Mouse (Mus musculus) neural tube, embryonic 12.5 days (tissue): ENCODE measurements around the gene Ppp1ca. TPM values are rescaled to one million over a fixed set of nuclear protein-coding genes. Genes with fewer than 3 reads are reported as not detected.

Source experiments
- ATAC-seq: fragments of 200-750 bp; cut with Nextera tagmentation; 2 replicates; pipeline ENCODE4 v1.8.0; 2017; ENCODE audit warnings: low read depth, mild to moderate bottlenecking, moderate TSS enrichment, moderate library complexity; ENCODE audit not compliant: low FRiP score
- H3K27ac ChIP-seq: fragments of 300-500 bp; sonication (generic); 2 replicates; pipeline ENCODE4 v1.5.1; 2016
- H3K27me3 ChIP-seq: fragments of 300-500 bp; sonication (generic); replicated peaks from 2 replicates; pipeline ENCODE4 v1.6.1; 2016; ENCODE audit warnings: mild to moderate bottlenecking
- H3K36me3 ChIP-seq: fragments of 300-500 bp; sonication (generic); 2 replicates; pipeline ENCODE4 v1.6.1; 2016; ENCODE audit warnings: mild to moderate bottlenecking
- H3K4me1 ChIP-seq: fragments of 300-500 bp; sonication (generic); 2 replicates; pipeline ENCODE4 v1.6.1; 2016
- H3K4me2 ChIP-seq: fragments of 300-500 bp; sonication (generic); replicated peaks from 2 replicates; pipeline ENCODE4 v1.6.1; 2016; ENCODE audit warnings: mild to moderate bottlenecking
- H3K4me3 ChIP-seq: fragments of 300-500 bp; sonication (generic); 2 replicates; pipeline ENCODE4 v1.5.1; 2016
- H3K9ac ChIP-seq: fragments of 300-500 bp; sonication (generic); 2 replicates; pipeline ENCODE4 v1.6.1; 2016; ENCODE audit warnings: mild to moderate bottlenecking
- H3K9me3 ChIP-seq: fragments of 300-500 bp; sonication (generic); 2 replicates; pipeline ENCODE4 v1.6.1; 2016; ENCODE audit warnings: mild to moderate bottlenecking
- WGBS: fragments of 180-500 bp; shearing (Covaris S2); methylation state at CpG from one replicate; pipeline ENCODE4 v1.1.7; 2016; 5-methylcytosine and 5-hydroxymethylcytosine counted together
- polyA plus RNA-seq: library from polyadenylated mRNA; unstranded; fragments of >200 nt; fragmentation: Nextera tagmentation; extraction: Ambion mirVana; gene quantifications from 2 replicates; pipeline ENCODE4 v1.2.1, GENCODE M21; 2016

Gene Ppp1ca
- polyA plus RNA-seq, 1 experiment from 2014 or later, result 753 TPM

DNA sequence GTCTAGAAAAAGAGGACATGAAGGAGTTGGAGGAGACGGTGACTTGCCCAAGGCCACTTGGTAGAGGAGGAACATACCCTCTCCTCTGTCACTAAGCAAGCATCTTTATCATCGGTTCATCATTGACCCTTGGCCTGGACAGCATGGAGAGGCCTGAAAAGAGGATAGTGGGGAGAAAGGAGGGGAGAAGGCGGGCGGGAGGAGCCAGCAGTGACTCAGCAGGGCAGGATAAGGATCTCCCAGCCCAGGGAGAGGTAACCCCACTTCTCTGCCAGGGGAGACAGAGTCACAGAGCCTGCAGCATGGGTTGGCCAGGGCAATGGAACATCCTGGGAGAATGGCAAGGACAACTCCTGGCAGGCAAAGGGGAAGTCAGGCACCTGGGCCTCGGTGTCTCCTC lies 16.7 kb downstream of the Ppp1ca start:
- no peaks in the 10 kb centered on the region for H3K36me3 ChIP-seq
- H3K4me1 ChIP-seq, result peaks cover 2% of the 10 kb centered on the region
- no peak for ATAC-seq
- H3K4me3 ChIP-seq, result no peak overlapping the region
- H3K4me2 ChIP-seq, result no peak overlapping the region
- H3K9ac ChIP-seq, result no peak overlapping the region
- no peak overlapping the region for H3K27ac ChIP-seq
- WGBS, result 76% methylated on average over 5 of the region's 5 CpGs
- no peaks in the 10 kb centered on the region for H3K9me3 ChIP-seq
- peaks cover 30% of the 10 kb centered on the region for H3K27me3 ChIP-seq

DNA sequence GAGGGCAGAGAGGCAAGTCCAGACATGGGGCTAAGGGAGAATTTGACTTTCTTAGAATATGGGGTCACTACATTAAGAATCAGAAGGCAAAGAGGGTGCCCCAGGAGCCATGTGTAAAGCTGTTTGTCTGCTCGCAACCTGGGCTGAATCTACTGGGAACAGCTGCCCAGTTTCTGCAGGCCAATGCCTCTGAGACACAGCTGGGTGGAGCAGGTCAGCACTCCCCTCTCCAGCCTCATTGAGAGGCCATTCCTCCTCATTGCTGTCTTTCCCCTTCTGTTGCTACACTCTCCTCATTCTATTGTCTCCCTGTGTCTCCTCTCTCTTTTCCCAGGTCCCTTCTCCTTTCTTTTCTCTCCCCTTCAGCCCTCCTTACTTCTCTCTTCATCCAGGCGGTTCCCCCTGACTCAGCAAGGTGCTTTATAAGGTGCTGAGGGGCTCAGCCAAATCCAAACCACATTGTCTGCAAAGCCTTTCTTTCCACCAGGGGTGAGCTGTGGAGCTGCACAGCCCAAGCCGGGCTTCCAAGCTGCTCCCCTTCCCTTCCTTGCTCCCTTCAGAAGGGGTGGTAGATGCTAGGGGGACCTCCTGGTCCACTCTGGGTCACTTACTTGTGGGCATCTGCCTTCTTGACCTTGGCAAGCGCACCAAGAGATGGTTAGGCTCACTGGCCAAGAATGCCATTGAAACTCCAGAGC lies 20.2 kb downstream of the Ppp1ca start:
- Histone ChIP-seq H3K4me1 (peaks cover 31% of the 10 kb centered on the region), H3K27ac (no peak overlapping the region), H3K4me3 (no peak overlapping the region), H3K36me3 (no peaks in the 10 kb centered on the region), H3K4me2 (no peak overlapping the region), H3K9me3 (no peaks in the 10 kb centered on the region), H3K27me3 (peaks cover 65% of the 10 kb centered on the region), H3K9ac (no peak overlapping the region)
- no peak for ATAC-seq
- 30% methylated on average over 4 of the region's 4 CpGs for WGBS

DNA sequence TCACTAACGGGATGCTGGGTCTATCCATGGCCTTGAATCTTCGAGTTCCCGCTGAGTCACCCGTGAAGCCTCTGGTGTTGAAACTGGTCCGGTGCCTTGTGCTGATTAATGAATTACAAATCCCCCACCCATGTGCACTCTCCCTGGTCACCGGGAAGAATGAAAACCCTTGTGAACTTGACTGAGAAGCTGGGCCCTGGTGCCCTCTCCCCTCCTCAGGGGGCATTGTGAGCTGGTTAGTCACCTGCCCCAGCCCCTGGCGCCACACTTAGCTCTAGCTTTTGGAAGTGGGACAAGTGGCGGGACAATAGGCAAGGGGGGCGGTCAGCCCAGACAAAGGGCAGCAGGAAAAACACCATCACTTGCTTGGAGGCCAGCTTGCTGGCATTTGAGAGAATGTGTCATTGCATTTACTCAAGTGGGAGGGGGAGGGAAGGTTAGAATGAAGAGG lies 21.7 kb downstream of the Ppp1ca start:
- Histone ChIP-seq H3K4me1 (peaks cover 31% of the 10 kb centered on the region), H3K4me2 (peak overlapping the region; percentile 98), H3K36me3 (no peaks in the 10 kb centered on the region), H3K27ac (no peak overlapping the region), H3K4me3 (no peak overlapping the region), H3K9ac (0 out of 2 replicates have a peak overlapping the region, but pooled peaks have one; percentile 68), H3K27me3 (peaks cover 78% of the 10 kb centered on the region), H3K9me3 (no peaks in the 10 kb centered on the region)
- WGBS, result 5% methylated on average over 9 of the region's 9 CpGs
- no peak for ATAC-seq

DNA sequence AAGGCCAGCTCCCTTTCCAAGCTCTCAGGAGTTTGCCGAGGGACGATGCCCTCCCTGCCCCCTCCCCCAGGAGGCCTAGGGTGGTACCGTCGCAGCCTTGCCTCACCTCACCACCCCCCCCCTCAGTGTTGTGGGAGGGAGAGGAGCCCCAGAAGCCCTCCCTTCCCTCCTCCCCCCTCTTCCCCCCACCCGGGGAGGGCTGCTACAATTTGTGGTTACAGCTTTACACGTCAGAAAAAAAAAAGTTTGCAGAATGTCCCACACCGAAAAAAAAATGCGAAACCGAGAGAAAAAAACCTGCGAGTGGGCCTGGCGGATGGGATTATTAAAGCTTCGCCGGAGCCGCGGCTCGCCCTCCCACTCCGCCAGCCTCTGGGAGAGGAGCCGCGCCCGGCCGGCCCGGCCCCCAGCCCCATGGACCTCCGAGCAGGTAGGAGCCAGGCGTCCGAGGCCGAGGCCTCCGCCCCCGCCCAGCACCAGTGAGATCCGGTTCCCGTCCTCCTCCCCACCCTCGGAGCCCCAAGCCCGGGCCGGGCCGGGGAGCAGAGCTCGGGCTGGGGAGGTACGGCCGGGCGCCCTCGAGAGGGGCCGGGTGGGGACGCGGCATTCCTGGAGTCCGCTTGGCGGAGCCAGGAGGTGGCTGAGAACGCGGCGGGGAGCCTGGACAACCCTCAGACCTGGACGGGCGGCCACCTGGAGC lies 22.4 kb downstream of the Ppp1ca start, which contains the start of the genes Clcf1 and AC109138.7:
Gene Clcf1, plus strand, starts transcription at position 168 of the 700 bp plus-strand sequence.
Gene AC109138.7, plus strand, starts transcription at position 287 of the 700 bp plus-strand sequence.
- Histone ChIP-seq H3K4me2 (peak within 1 kb of the TSS; percentile 98), H3K27ac (no peak within 1 kb of the TSS), H3K9me3 (no peaks in the 10 kb centered on the region), H3K4me3 (peak within 1 kb of the TSS; percentile 56), H3K4me1 (peaks cover 31% of the 10 kb centered on the region), H3K36me3 (no peaks in the 10 kb centered on the region), H3K27me3 (peaks cover 74% of the 10 kb centered on the region), H3K9ac (peak within 1 kb of the TSS; percentile 68)
- under 1% methylated on average over 48 of the region's 49 CpGs for WGBS
- peak; percentile 59 for ATAC-seq

DNA sequence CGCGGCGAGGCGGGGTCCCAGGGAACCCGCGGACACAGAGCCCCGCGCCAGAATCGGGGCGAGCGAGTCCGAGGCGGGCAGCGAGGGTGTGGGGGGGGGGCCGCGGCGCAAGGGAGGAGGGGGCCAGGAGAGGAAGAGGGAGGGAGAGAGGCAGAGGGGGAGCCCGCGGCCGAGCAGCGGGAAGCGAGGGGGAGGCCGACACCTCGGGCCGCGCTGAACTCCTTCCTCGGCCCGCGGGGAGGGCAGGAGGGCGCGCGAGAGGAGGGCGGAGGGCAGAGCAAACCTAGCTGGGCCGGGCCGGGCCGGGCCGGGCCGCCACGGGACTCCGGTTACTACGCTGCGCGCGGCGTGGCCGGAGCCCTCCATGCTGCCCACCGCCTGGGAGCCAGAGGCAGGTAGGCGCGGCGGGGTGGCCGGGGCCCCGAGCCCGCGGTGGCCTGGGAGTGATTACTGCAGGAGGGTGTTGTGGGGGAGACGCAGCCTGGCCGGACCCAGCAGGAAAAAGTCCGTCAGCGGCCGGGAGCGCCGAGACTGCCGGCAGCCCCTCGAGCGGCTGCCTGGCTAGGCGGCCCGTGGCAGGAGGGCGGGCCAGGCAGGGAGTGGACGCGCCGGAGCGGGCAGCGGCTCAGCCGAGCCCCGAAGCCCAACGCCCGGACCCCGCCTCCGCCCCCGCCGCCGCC lies 23.0 kb downstream of the Ppp1ca start:
- ATAC-seq, result peak; percentile 45; the same call in 1 of the 2 replicates
- H3K36me3 ChIP-seq, result no peaks in the 10 kb centered on the region
- WGBS, result 1% methylated on average over 64 of the region's 81 CpGs
- H3K4me2 ChIP-seq, result peak overlapping the region; percentile 98
- no peak overlapping the region for H3K27ac ChIP-seq
- no peaks in the 10 kb centered on the region for H3K9me3 ChIP-seq
- H3K4me3 ChIP-seq, result peak overlapping the region; percentile 56
- H3K27me3 ChIP-seq, result peaks cover 74% of the 10 kb centered on the region
- peaks cover 31% of the 10 kb centered on the region for H3K4me1 ChIP-seq
- H3K9ac ChIP-seq, result peak overlapping the region; percentile 68

DNA sequence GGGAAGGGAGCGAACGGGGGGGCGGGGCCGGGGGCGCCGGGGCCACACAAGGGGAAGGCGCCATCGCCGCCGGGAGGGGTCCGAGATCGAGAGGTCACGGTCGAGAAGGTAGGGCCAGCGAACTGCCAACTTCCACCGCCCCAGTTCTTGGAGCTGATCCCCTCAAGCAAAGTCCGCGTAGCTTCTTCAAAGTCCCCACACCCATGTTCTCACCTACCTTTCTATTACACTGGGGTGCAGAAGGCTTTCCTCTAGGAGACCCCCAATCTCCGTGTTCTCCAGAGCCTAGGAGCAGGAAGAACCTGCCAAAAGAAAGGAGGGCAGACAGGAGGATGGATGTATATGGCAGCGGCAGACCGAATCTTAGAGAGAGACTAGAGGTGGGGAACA lies 23.6 kb downstream of the Ppp1ca start:
- H3K27ac ChIP-seq, result no peak overlapping the region
- ATAC-seq, result no peak
- H3K36me3 ChIP-seq, result no peaks in the 10 kb centered on the region
- H3K4me2 ChIP-seq, result peak overlapping the region; percentile 98
- H3K27me3 ChIP-seq, result peaks cover 77% of the 10 kb centered on the region
- no peaks in the 10 kb centered on the region for H3K9me3 ChIP-seq
- peak overlapping the region; percentile 56 for H3K4me3 ChIP-seq
- H3K4me1 ChIP-seq, result peaks cover 31% of the 10 kb centered on the region
- WGBS, result 2% methylated on average over 15 of the region's 21 CpGs
- peak overlapping the region; percentile 68 for H3K9ac ChIP-seq

DNA sequence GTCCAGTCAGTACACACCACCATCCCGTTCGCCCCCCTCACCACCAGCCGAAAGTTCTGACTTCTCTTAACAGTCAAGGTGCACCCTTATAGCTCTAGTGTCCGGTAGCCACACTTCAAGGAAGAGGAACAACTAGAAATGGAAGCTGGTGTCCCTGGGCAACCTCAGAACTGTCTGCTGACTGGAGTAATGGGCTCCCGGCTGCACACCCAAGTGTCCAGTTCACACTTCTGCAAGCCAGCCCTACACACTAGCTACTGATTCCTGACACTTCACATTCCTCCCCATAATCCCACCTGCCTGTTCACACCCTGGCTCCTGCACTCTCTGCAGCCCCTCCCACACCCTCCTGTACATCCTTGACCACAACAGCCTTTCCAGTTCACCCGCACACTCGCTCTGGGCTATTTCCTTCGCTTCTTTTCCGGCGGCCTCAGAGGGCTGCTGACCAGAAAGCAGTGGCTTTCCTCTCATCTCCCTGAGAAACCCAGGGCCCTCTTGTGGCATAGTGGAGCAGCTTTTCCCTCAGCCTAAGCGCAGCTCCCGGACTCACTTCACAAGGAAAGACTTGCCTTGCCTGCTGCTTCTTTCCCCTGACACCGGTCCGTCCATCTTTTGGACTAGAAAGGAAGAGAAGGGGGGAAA lies 24.3 kb downstream of the Ppp1ca start:
- Histone ChIP-seq H3K36me3 (no peaks in the 10 kb centered on the region), H3K4me1 (peaks cover 31% of the 10 kb centered on the region), H3K27me3 (peaks cover 79% of the 10 kb centered on the region), H3K9me3 (no peaks in the 10 kb centered on the region), H3K9ac (no peak overlapping the region), H3K27ac (no peak overlapping the region), H3K4me2 (peak overlapping the region; percentile 35), H3K4me3 (peak overlapping the region; percentile 3; the same call in 1 of the 2 replicates)
- 21% methylated on average over 14 of the region's 14 CpGs for WGBS
- ATAC-seq, result no peak

DNA sequence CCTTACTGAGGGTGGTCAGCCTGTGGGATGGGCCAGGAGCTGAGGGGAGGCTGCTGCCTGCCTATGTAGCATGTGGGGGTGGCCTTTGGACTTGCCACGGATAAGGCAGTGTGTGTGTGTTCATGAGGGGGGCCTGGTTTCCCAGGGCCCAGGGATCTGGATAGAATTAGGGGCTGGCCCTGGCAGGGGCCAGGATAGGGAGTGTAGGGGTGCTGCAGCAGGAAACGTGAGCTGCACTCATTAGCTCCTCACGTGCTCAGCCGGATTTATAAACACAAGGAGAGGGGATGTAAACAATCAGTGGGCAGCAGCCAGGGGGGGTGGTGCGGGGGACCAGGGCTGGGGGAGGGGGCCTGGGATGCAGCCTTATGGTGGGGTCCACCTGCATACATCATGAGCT lies 25.3 kb downstream of the Ppp1ca start:
- Histone ChIP-seq H3K27ac (no peak overlapping the region), H3K9ac (no peak overlapping the region), H3K36me3 (no peaks in the 10 kb centered on the region), H3K4me1 (peaks cover 35% of the 10 kb centered on the region), H3K27me3 (peaks cover 71% of the 10 kb centered on the region), H3K4me3 (peak overlapping the region; percentile 2; the same call in 1 of the 2 replicates), H3K4me2 (0 out of 2 replicates have a peak overlapping the region, but pooled peaks have one; percentile 12), H3K9me3 (no peaks in the 10 kb centered on the region)
- ATAC-seq, result no peak
- WGBS, result 13% methylated on average over 5 of the region's 5 CpGs

DNA sequence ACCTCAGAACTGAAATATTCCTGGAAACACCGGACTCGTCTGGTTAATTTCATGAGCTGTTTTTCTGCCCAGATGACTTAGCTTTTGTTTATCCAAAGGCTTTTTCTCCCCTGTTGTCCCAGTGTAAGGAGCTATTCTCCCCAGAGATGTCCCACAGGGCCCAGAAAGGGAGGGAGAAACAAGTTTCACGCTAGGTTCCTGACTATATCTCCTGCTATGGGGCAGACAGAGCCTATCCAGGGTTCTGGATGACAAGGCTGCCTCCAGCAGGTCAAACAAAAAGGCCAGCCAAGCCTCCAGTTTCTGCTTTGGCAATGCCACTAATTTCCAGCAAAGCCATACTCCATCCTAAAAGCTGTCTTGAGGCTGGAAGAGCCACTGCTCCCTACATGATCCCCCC lies 26.0 kb downstream of the Ppp1ca start:
- H3K36me3 ChIP-seq, result no peaks in the 10 kb centered on the region
- ATAC-seq, result no peak
- WGBS, result 61% methylated on average over 3 of the region's 3 CpGs
- no peak overlapping the region for H3K9ac ChIP-seq
- H3K27ac ChIP-seq, result no peak overlapping the region
- no peak overlapping the region for H3K4me3 ChIP-seq
- H3K4me1 ChIP-seq, result peaks cover 38% of the 10 kb centered on the region
- H3K9me3 ChIP-seq, result no peaks in the 10 kb centered on the region
- no peak overlapping the region for H3K4me2 ChIP-seq
- H3K27me3 ChIP-seq, result peaks cover 65% of the 10 kb centered on the region

DNA sequence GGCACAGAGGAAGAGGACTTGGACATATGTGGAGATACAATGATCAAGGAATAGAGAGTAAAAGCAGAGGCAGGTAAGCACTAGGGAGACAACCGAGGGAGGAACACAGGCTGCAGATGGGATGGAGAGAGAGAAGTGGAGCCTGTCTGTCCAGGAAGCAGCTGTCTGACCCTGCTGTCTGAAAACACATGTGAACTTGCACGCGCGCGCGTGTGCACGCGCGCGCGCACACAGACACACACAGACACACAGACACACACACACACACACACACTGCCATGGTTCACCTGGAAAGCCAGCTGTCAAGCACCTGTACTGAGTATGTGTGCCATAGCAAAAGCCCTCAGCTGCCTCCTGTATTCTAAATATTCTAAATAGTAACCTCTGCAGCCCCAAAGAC lies 26.4 kb downstream of the Ppp1ca start:
- H3K4me3 ChIP-seq, result no peak overlapping the region
- H3K36me3 ChIP-seq, result no peaks in the 10 kb centered on the region
- no peak overlapping the region for H3K27ac ChIP-seq
- H3K4me1 ChIP-seq, result peaks cover 38% of the 10 kb centered on the region
- WGBS, result 83% methylated on average over 11 of the region's 11 CpGs
- H3K9ac ChIP-seq, result no peak overlapping the region
- ATAC-seq, result no peak
- H3K9me3 ChIP-seq, result no peaks in the 10 kb centered on the region
- peaks cover 60% of the 10 kb centered on the region for H3K27me3 ChIP-seq
- H3K4me2 ChIP-seq, result no peak overlapping the region

DNA sequence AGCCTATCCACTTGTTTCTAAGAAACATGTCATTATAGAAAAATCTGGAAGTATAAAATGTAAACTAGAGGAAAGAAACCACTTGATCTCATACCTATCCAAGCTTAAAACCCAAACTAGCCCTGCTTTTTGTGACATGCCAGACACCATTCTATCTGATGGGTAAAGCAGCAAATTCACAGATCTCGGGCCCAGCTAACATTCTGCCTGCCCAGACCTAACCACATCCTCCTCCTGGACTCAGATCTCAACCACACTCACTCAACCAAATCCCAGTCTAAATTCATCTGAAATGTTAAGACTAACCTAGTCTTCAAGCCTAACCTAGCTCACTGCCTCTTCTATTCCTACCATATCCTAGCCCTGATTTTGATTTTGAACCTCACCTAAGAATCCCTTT lies 26.9 kb downstream of the Ppp1ca start:
- Histone ChIP-seq H3K9ac (no peak overlapping the region), H3K27me3 (peaks cover 56% of the 10 kb centered on the region), H3K9me3 (no peaks in the 10 kb centered on the region), H3K27ac (no peak overlapping the region), H3K4me3 (no peak overlapping the region), H3K4me1 (peaks cover 34% of the 10 kb centered on the region), H3K4me2 (no peak overlapping the region), H3K36me3 (no peaks in the 10 kb centered on the region)
- WGBS, result 83% methylated on average over 1 of the region's 1 CpGs
- no peak for ATAC-seq

DNA sequence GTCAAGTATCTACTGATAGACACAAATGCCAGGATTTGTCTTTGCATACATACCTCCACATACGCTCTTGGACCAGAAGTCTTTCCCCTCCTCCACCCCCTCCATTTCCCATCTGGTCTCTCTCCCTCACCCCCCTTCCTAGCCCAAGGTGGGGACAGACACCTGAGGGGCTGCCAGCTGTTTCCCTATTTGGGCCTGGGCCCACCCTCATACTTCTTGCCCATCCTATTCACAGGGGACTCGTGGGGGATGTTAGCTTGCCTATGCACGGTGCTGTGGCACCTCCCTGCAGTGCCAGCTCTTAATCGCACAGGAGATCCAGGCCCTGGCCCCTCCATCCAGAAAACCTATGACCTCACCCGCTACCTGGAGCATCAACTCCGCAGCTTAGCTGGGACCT lies 28.1 kb downstream of the Ppp1ca start:
- 84% methylated on average over 6 of the region's 6 CpGs for WGBS
- no peak for ATAC-seq
- Histone ChIP-seq H3K27ac (no peak overlapping the region), H3K4me2 (no peak overlapping the region), H3K4me1 (peaks cover 22% of the 10 kb centered on the region), H3K9ac (no peak overlapping the region), H3K27me3 (peaks cover 44% of the 10 kb centered on the region), H3K36me3 (no peaks in the 10 kb centered on the region), H3K9me3 (no peaks in the 10 kb centered on the region), H3K4me3 (no peak overlapping the region)
